Mouse (Mus musculus) CH12.LX (cell line): ENCODE data around the gene C1qtnf9. TPM values are rescaled to one million over a fixed set of nuclear protein-coding genes. Genes with fewer than 3 reads are reported as not detected.

Source experiments
- DNase-seq: peaks from one replicate; pipeline ENCODE4 v3.0.0-alpha.2; 2013; ENCODE audit errors: extremely low read depth
- H3K27ac ChIP-seq: 2 replicates; pipeline ENCODE4 v1.5.1; 2012; ENCODE audit warnings: low read depth, mild to moderate bottlenecking, control low read depth, moderate library complexity; ENCODE audit not compliant: insufficient read depth
- H3K27me3 ChIP-seq: replicated peaks from 2 replicates; pipeline ENCODE3; 2012; ENCODE audit warnings: inconsistent platforms
- H3K36me3 ChIP-seq, 2 experiments: replicated peaks in 1 of 2; 2 replicates each; pipeline versions ENCODE3 to v1.6.1; 2012; ENCODE audit warnings: inconsistent platforms in 1 of 2, low read length in 1 of 2, mild to moderate bottlenecking in 1 of 2, mixed read lengths in 1 of 2, moderate library complexity in 1 of 2; ENCODE audit not compliant: control insufficient read depth in 1 of 2, insufficient read depth in 1 of 2
- H3K4me1 ChIP-seq, 2 experiments: 2 replicates each; pipeline ENCODE4 v1.6.1; 2012; ENCODE audit warnings: inconsistent platforms in 1 of 2, moderate library complexity in 1 of 2; ENCODE audit not compliant: insufficient read depth in 2 of 2, control insufficient read depth in 1 of 2
- H3K4me2 ChIP-seq: 2 replicates; pipeline ENCODE4 v1.6.1; 2012; ENCODE audit warnings: low read depth, mild to moderate bottlenecking, control low read depth; ENCODE audit not compliant: poor library complexity, insufficient read depth, severe bottlenecking
- H3K4me3 ChIP-seq, 3 experiments: fragments of 150-350 bp in 1 of 3; sonication (generic) in 1 of 3; replicated peaks in 1 of 3; 2 replicates each; pipeline versions ENCODE3 to v1.5.1; 2011 to 2012; ENCODE audit warnings: low read depth in 2 of 3, low read length in 2 of 3, mild to moderate bottlenecking in 2 of 3, moderate library complexity in 2 of 3, control low read depth in 1 of 3, improper control_type of control experiment in 1 of 3, inconsistent platforms in 1 of 3, mixed read lengths in 1 of 3; ENCODE audit not compliant: poor library complexity in 1 of 3
- H3K79me2 ChIP-seq: replicated peaks from 2 replicates; pipeline ENCODE4 v1.6.1; 2012; ENCODE audit warnings: mild to moderate bottlenecking, moderate library complexity; ENCODE audit not compliant: control insufficient read depth, poor library complexity, insufficient read depth, severe bottlenecking; ENCODE audit errors: extremely low read depth
- H3K9ac ChIP-seq: 2 replicates; pipeline ENCODE4 v1.6.1; 2012; ENCODE audit warnings: low read depth, mild to moderate bottlenecking, control low read depth, moderate library complexity; ENCODE audit not compliant: insufficient read depth
- H3K9me3 ChIP-seq: replicated peaks from 2 replicates; pipeline ENCODE3; 2012; ENCODE audit warnings: low read length, inconsistent platforms, mixed read lengths
- BHLHE40 ChIP-seq: IDR thresholded peaks from 2 replicates; pipeline ENCODE4 v1.6.1; 2011; ENCODE audit warnings: mild to moderate bottlenecking, low read depth, low read length, improper control_type of control experiment
- CHD1 ChIP-seq: IDR thresholded peaks from 2 replicates; pipeline ENCODE4 v1.6.1; 2012; ENCODE audit warnings: low read depth, low read length, improper control_type of control experiment, inconsistent platforms
- CTCF ChIP-seq, 2 experiments: IDR thresholded peaks in 1 of 2; conservative IDR thresholded peaks in 1 of 2; 2 replicates each; pipeline ENCODE4 v1.5.1; 2011 to 2012; ENCODE audit warnings: low read depth in 2 of 2, low read length in 2 of 2, improper control_type of control experiment in 1 of 2, inconsistent platforms in 1 of 2, mild to moderate bottlenecking in 1 of 2, moderate library complexity in 1 of 2
- GABPA ChIP-seq: IDR thresholded peaks from 2 replicates; pipeline ENCODE4 v1.6.1; 2012; ENCODE audit warnings: low read depth, low read length, improper control_type of control experiment, inconsistent platforms; ENCODE audit not compliant: insufficient replicate concordance
- HCFC1 ChIP-seq: IDR thresholded peaks from 2 replicates; pipeline ENCODE4 v1.6.1; 2012; ENCODE audit warnings: low read depth, mild to moderate bottlenecking, inconsistent platforms, low read length, improper control_type of control experiment
- IRF4 ChIP-seq: IDR thresholded peaks from 2 replicates; pipeline ENCODE4 v1.6.1; 2014; ENCODE audit warnings: low read depth, mild to moderate bottlenecking, inconsistent platforms, low read length, improper control_type of control experiment
- JUND ChIP-seq: conservative IDR thresholded peaks from 2 replicates; pipeline ENCODE4 v1.6.1; 2011; ENCODE audit warnings: low read depth, low read length, improper control_type of control experiment
- MAX ChIP-seq: IDR thresholded peaks from 2 replicates; pipeline ENCODE4 v1.6.1; 2011; ENCODE audit warnings: low read length, improper control_type of control experiment
- MEF2A ChIP-seq: IDR thresholded peaks from 2 replicates; pipeline ENCODE4 v1.6.1; 2014; ENCODE audit warnings: low read depth, mild to moderate bottlenecking, inconsistent platforms, low read length, improper control_type of control experiment, borderline replicate concordance
- MXI1 ChIP-seq: IDR thresholded peaks from 2 replicates; pipeline ENCODE4 v1.6.1; 2011; ENCODE audit warnings: mild to moderate bottlenecking, low read depth, low read length, improper control_type of control experiment
- MYC ChIP-seq: IDR thresholded peaks from 2 replicates; pipeline ENCODE4 v1.6.1; 2011; ENCODE audit warnings: low read depth, mild to moderate bottlenecking, improper control_type of control experiment, low read length
- NELFE ChIP-seq: IDR thresholded peaks from 2 replicates; pipeline ENCODE4 v1.6.1; 2011; ENCODE audit warnings: low read depth, low read length, improper control_type of control experiment
- NRF1 ChIP-seq: IDR thresholded peaks from 2 replicates; pipeline ENCODE4 v1.6.1; 2014; ENCODE audit warnings: low read depth, mild to moderate bottlenecking, inconsistent platforms, low read length, improper control_type of control experiment, moderate library complexity
- PAX5 ChIP-seq: IDR thresholded peaks from 2 replicates; pipeline ENCODE4 v1.6.1; 2012; ENCODE audit warnings: low read length, inconsistent platforms, mixed read lengths
- RAD21 ChIP-seq: IDR thresholded peaks from 2 replicates; pipeline ENCODE4 v1.6.1; 2011; ENCODE audit warnings: low read depth, mild to moderate bottlenecking, low read length, improper control_type of control experiment, moderate library complexity
- RCOR1 ChIP-seq: conservative IDR thresholded peaks from 2 replicates; pipeline ENCODE4 v1.6.1; 2012; ENCODE audit warnings: low read depth, mild to moderate bottlenecking, inconsistent platforms, low read length, improper control_type of control experiment
- SMC3 ChIP-seq: IDR thresholded peaks from 2 replicates; pipeline ENCODE4 v1.6.1; 2011; ENCODE audit warnings: low read depth, low read length, improper control_type of control experiment
- TCF12 ChIP-seq: IDR thresholded peaks from 2 replicates; pipeline ENCODE4 v1.6.1; 2014; ENCODE audit warnings: low read depth, mild to moderate bottlenecking, inconsistent platforms, low read length, improper control_type of control experiment
- UBTF ChIP-seq: IDR thresholded peaks from 2 replicates; pipeline ENCODE4 v1.6.1; 2012; ENCODE audit warnings: low read depth, mild to moderate bottlenecking, inconsistent platforms, low read length, improper control_type of control experiment, moderate library complexity
- USF1 ChIP-seq: IDR thresholded peaks from 2 replicates; pipeline ENCODE4 v1.6.1; 2014; ENCODE audit warnings: low read depth, mild to moderate bottlenecking, inconsistent platforms, low read length, improper control_type of control experiment
- ZC3H11A ChIP-seq: IDR thresholded peaks from 2 replicates; pipeline ENCODE4 v1.6.1; 2012; ENCODE audit warnings: low read depth, mild to moderate bottlenecking, inconsistent platforms, low read length, improper control_type of control experiment
- ZKSCAN1 ChIP-seq: IDR thresholded peaks from 2 replicates; pipeline ENCODE4 v1.6.1; 2012; ENCODE audit warnings: low read depth, inconsistent platforms, low read length, improper control_type of control experiment, borderline replicate concordance
- ZNF384 ChIP-seq: IDR thresholded peaks from 2 replicates; pipeline ENCODE4 v1.6.1; 2012; ENCODE audit warnings: low read depth, low read length, improper control_type of control experiment, inconsistent platforms
- dilution Hi-C: fragments of 300-500 bp; cut with MboI; formaldehyde crosslinking; loops from 2 replicates; pipeline ENCODE4 v1.14.3; 2020; ENCODE audit warnings: low sequenced_read_pairs; ENCODE audit not compliant: extremely low pct_unique_long_range_greater_than_20kb, extremely low pct_ligation_motif_present
- in situ Hi-C: fragments of 300-500 bp; cut with MboI; formaldehyde crosslinking; loops from 3 replicates; pipeline ENCODE4 v1.14.3; 2019; ENCODE audit warnings: low sequenced_read_pairs, low pct_ligation_motif_present, low pct_unique_long_range_greater_than_20kb, mixed read lengths
- polyA plus RNA-seq: library from polyadenylated mRNA; unstranded; fragments of >175 nt; gene quantifications from 2 replicates; pipeline ENCODE4 v1.2.1, GENCODE M21; 2012; ENCODE audit warnings: low read depth; ENCODE audit not compliant: insufficient read length
- total RNA-seq, 2 experiments: library from RNA; depleted of rRNA; stranded (reverse); fragments of 300-350 nt in 1 of 2; fragments of >200 nt in 1 of 2; gene quantifications; 2 replicates each; pipeline ENCODE4 v1.2.3; 2012 to 2014

C1qtnf9 gene
- total and polyA plus RNA-seq, 3 experiments = 0.20 TPM; not detected in 2

DNA sequence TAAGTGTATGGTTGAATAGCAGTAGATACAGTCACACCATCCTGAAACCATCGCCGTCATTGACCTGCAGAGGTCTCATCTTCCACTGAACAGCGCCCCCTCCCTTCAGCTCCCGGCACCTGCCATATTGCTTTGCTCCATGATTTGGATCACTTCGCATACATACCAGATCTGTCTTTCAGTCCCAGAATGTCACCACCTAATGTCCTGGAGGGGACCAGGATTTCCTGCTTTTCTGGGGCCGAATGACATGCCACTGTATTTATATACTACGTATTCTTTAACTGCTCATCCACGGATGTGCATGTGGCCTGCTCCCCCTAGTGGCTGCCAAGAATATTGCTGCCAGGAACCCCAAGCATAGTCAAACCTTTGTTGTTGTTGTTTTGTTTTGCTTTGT lies 3.1 kb downstream of the C1qtnf9 start (continued):
- TF ChIP-seq MEF2A (peak; percentile 76), BHLHE40 (peak; percentile 49), HCFC1 (no peak; the same call in 1 of the 2 replicates), RAD21 (peak; percentile 75), JUND (peak; percentile 52), ZKSCAN1 (no peak), ZNF384 (peak; percentile 42; the same call in 1 of the 2 replicates)

- dilution Hi-C loops (no loop called here), in situ Hi-C loops (loop anchor here (5.0 to 10.0 kb wide), 2 partner anchors 66 to 249 kb away; no protein-coding TSS in a partner anchor)
- Histone ChIP-seq H3K79me2 (no peaks in the 10 kb centered on the region), H3K4me2 (no peak overlapping the region), H3K4me3 (no peak overlapping the region), H3K27ac (no peak overlapping the region), H3K27me3 (no peaks in the 10 kb centered on the region), H3K4me1 (peaks cover 11 to 22% of the 10 kb centered on the region in 2 experiments), H3K9ac (no peak overlapping the region), H3K36me3 (no peaks in the 10 kb centered on the region), H3K9me3 (no peaks in the 10 kb centered on the region)
- no peak for DNase-seq
- TF ChIP-seq CTCF (conservative IDR thresholded peaks at IDR 0.05 in 1 of 2, IDR thresholded peaks at IDR 0.05 in 1 of 2; ENCODE audit: low read depth in 2 of 2, low read length in 2 of 2) (peak; percentile 24 to 69; a peak in 3 of 4 replicates), MXI1 (peak; percentile 30; the same call in 1 of the 2 replicates), SMC3 (peak; percentile 76), MYC (peak; percentile 45; the same call in 1 of the 2 replicates), NELFE (no peak), RCOR1 (no peak), MAX (peak; percentile 38; the same call in 1 of the 2 replicates), RAD21 (peak; percentile 55)
These were observed 5.5 kb downstream of the C1qtnf9 start for GRCm38 (mm10) chr14:60773476-60773875.

DNA sequence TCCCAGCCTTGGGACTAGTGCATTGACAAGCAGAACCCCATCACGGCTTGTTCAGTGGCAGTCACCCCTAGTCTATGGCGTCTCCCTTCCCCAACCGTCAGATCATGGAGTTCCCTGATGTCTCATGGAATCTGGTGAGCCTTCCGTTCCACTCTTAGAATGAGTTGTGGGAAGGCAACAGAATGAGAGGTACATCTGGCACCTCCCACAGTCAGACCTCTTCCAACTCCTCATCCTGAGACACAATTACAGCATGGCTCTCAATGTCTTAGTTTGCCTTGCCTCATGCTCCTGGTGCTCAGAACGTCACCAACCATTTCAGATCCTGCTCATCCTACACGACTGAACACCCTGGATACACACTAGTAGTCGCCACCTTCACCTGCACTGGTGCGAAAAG lies 8.6 kb downstream of the C1qtnf9 start:
- DNase-seq = no peak
- no peak overlapping the region for H3K27ac ChIP-seq
- no peak overlapping the region for H3K4me2 ChIP-seq
- H3K36me3 ChIP-seq = peaks cover 0 to 10% of the 10 kb centered on the region in 2 experiments
- H3K4me3 ChIP-seq = no peak overlapping the region
- H3K9ac ChIP-seq = no peak overlapping the region
- peaks cover 4% of the 10 kb centered on the region for H3K9me3 ChIP-seq
- H3K4me1 ChIP-seq = peaks cover 15 to 27% of the 10 kb centered on the region in 2 experiments
- in situ Hi-C loops = loop anchor here (10.0 kb wide), 1 partner anchor 252 kb away; no protein-coding TSS in a partner anchor
- no peaks in the 10 kb centered on the region for H3K27me3 ChIP-seq
- H3K79me2 ChIP-seq = no peaks in the 10 kb centered on the region
- TF ChIP-seq PAX5 (no peak), UBTF (no peak), ZC3H11A (no peak), TCF12 (no peak), USF1 (no peak), RAD21 (no peak), GABPA (no peak), RCOR1 (no peak), BHLHE40 (no peak), SMC3 (no peak), IRF4 (no peak), ZNF384 (no peak), MEF2A (no peak), NRF1 (no peak), CHD1 (no peak)
- dilution Hi-C loops = no loop called here
